8 mouse cellular contexts compared by ENCODE assay signal in the genomic region with DNA sequence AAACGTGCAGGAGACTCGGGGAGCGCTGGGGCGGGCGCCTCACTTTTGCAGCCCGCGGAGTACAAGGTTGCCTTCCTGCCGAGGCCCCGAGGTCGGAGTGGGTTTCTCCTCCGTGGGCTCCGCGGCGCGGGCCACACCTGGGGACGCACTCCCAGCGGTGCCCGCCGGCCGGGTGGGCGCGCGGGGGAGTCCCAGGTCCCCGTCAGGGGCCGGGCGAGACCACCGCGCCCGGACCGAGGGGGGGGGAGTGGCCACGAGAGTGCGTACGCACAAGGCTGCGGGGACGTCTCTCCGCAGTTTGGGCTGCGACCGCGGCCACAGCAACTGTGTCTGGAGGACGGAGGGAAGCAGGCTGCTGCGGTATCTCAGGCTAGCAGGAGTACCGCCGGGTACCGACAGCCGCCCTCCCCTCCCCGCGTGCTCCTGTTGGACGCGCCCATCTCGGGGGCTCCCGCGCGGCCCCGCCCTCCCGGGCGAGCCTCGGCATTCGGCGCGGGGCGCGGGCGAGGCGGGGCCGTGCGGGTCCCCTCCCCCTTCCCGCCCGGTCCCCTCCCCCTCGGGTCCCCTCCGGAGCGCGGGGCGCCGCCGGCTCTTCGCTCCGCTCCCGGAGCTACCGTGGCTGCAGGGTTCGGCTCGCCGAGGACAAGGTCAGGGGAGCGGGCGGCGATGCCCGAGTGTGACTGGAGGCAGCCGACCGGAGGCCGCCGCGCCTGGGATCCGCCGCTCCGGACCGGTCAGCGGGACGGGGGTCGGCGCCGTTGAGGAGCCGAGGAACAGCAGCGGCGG. TPM values are rescaled to one million over a fixed set of nuclear protein-coding genes. Genes with fewer than 3 reads are reported as not detected.
DNase-seq lines count a peak whose midpoint lies in the region; ATAC-seq and TF ChIP-seq lines count a peak whose summit lies in the region.

TSS of gene Atrnl1 (plus strand) at position 559 of the 786 bp plus-strand sequence.

- in situ Hi-C loops in ES-E14 (cut with MboI; ENCODE audit: low sequenced_read_pairs in 2 of 2, unreplicated experiment in 2 of 2) = no loop called here

- peak within 1 kb of the TSS; percentile 90; the same call in 1 of the 2 replicates for H3K27ac ChIP-seq in ES-E14 (ENCODE audit: insufficient read depth, low read depth, low read length, poor library complexity, severe bottlenecking)
- H3K27ac ChIP-seq in forebrain, embryonic 14.5 days (ENCODE audit: low read depth, low read length) = peak within 1 kb of the TSS; percentile 97
- peak within 1 kb of the TSS; percentile 97 for H3K27ac ChIP-seq in layer of hippocampus, adult 2 months
- H3K27ac ChIP-seq in lung, embryonic 14.5 days (ENCODE audit: low read depth) = peak within 1 kb of the TSS; percentile 96

- no peaks in the 10 kb centered on the region for H3K36me3 ChIP-seq in ES-E14 (ENCODE audit: control insufficient read depth, insufficient read depth, low read length, poor library complexity, severe bottlenecking)
- no peaks in the 10 kb centered on the region for H3K36me3 ChIP-seq in forebrain, embryonic 14.5 days (ENCODE audit: control insufficient read depth, insufficient read depth, low read length)
- H3K36me3 ChIP-seq in lung, embryonic 14.5 days (ENCODE audit: insufficient read depth) = no peaks in the 10 kb centered on the region

- intact Hi-C loops in heart, postnatal 14 days (cut with DNase I) = loop anchor here (10.0 kb wide), 2 partner anchors 126 to 206 kb away; no protein-coding TSS in a partner anchor

- H3K4me1 ChIP-seq in ES-E14 (ENCODE audit: control insufficient read depth in 2 of 2, insufficient read depth in 2 of 2, low read length in 2 of 2, poor library complexity in 1 of 2) = peaks cover 0 to 3% of the 10 kb centered on the region in 2 experiments; a peak in 3 of 4 replicates
- H3K4me1 ChIP-seq in forebrain, embryonic 14.5 days (ENCODE audit: control insufficient read depth, insufficient read depth, low read length) = peaks cover 30% of the 10 kb centered on the region
- H3K4me1 ChIP-seq in lung, embryonic 14.5 days (ENCODE audit: insufficient read depth) = peaks cover 9% of the 10 kb centered on the region

- peak within 1 kb of the TSS; percentile 97 for H3K9ac ChIP-seq in ES-E14 (ENCODE audit: insufficient read depth, low read depth, low read length, poor library complexity, severe bottlenecking)
- H3K9ac ChIP-seq in forebrain, embryonic 14.5 days (ENCODE audit: low read length) = peak within 1 kb of the TSS; percentile 93
- peak within 1 kb of the TSS; percentile 89 for H3K9ac ChIP-seq in lung, embryonic 14.5 days

- DNase-seq in ES-E14 (ENCODE audit: low read depth, low spot score) = peak; percentile 60
- DNase-seq in cerebellum, adult 11 months = peak; percentile 47
- peak; percentile 95 for DNase-seq in forebrain, embryonic 14.5 days (ENCODE audit: low spot score)
- peak; percentile 90 to 93 for DNase-seq in heart, postnatal 14 days
- peak; percentile 77 to 85 for DNase-seq in layer of hippocampus, adult 2 months (ENCODE audit: low spot score in 2 of 2)
- DNase-seq in lung, embryonic 14.5 days = peak; percentile 95
- peak; percentile 80 for DNase-seq in testis, postnatal 14 days (ENCODE audit: low spot score)

- peak; percentile 28 for TF ChIP-seq CTCF in layer of hippocampus, adult 2 months (conservative IDR thresholded peaks at IDR 0.05)
- TF ChIP-seq CTCF in lung, embryonic 14.5 days (IDR thresholded peaks at IDR 0.05; ENCODE audit: low read depth) = no peak

- peak within 1 kb of the TSS; percentile 98 for H3K4me2 ChIP-seq in forebrain, embryonic 14.5 days (ENCODE audit: low read length)
- H3K4me2 ChIP-seq in lung, embryonic 14.5 days = peak within 1 kb of the TSS; percentile 95

- ATAC-seq in forebrain, embryonic 14.5 days = peak; percentile 93
- ATAC-seq in lung, embryonic 14.5 days (ENCODE audit: insufficient read depth) = peak; percentile 89
- ATAC-seq in neutrophil, adult 5-6 weeks (ENCODE audit: extremely low read depth, insufficient number of reproducible peaks, low FRiP score, poor library complexity, severe bottlenecking) = peak; percentile 39; the same call in 1 of the 2 replicates

- H3K9me3 ChIP-seq in ES-E14 (ENCODE audit: control insufficient read depth, insufficient read depth, low read depth, low read length) = no peaks in the 10 kb centered on the region
- H3K9me3 ChIP-seq in forebrain, embryonic 14.5 days (replicated peaks; ENCODE audit: control insufficient read depth, low read length) = no peaks in the 10 kb centered on the region
- H3K9me3 ChIP-seq in lung, embryonic 14.5 days (ENCODE audit: low read depth, low read length) = no peaks in the 10 kb centered on the region

- no peaks in the 10 kb centered on the region for H3K27me3 ChIP-seq in forebrain, embryonic 14.5 days (replicated peaks; ENCODE audit: control insufficient read depth, insufficient read depth, low read length)
- H3K27me3 ChIP-seq in lung, embryonic 14.5 days (ENCODE audit: insufficient read depth, low read length) = no peaks in the 10 kb centered on the region

- WGBS in forebrain, embryonic 14.5 days = under 1% methylated on average over 56 of the region's 103 CpGs
- WGBS in lung, embryonic 14.5 days = under 1% methylated on average over 72 of the region's 103 CpGs

- peak within 1 kb of the TSS; percentile 88 to 97 for H3K4me3 ChIP-seq in ES-E14 (ENCODE audit: insufficient read depth in 1 of 2, low read depth in 1 of 2, low read length in 2 of 2, poor library complexity in 1 of 2, severe bottlenecking in 1 of 2)
- peak within 1 kb of the TSS; percentile 96 for H3K4me3 ChIP-seq in forebrain, embryonic 14.5 days (ENCODE audit: low read depth, low read length)
- H3K4me3 ChIP-seq in layer of hippocampus, adult 2 months = peak within 1 kb of the TSS; percentile 88
- H3K4me3 ChIP-seq in lung, embryonic 14.5 days (ENCODE audit: low read depth, low read length) = peak within 1 kb of the TSS; percentile 93

TF ChIP-seq in ES-E14, 5 proteins besides CTCF, POLR2A, EP300 and RAD21:
- TF ChIP-seq ZNF384 (IDR thresholded peaks at IDR 0.05; ENCODE audit: low read depth, low read length) = 0 out of 2 replicates have a peak, but pooled peaks have one; percentile 81
- no peak for TF ChIP-seq CHD2 (IDR thresholded peaks at IDR 0.05; ENCODE audit: low read depth, low read length)
- TF ChIP-seq ZC3H11A (IDR thresholded peaks at IDR 0.05; ENCODE audit: borderline replicate concordance, low read depth, low read length) = no peak
- 0 out of 2 replicates have a peak, but pooled peaks have one; percentile 12 for TF ChIP-seq HCFC1 (IDR thresholded peaks at IDR 0.05; ENCODE audit: borderline replicate concordance, insufficient read depth, low read length)
- no peak for TF ChIP-seq MAFK (IDR thresholded peaks at IDR 0.05; ENCODE audit: insufficient read depth, low read depth, low read length)
TF ChIP-seq in ES-E14: peak in this region for 2.

RNA-seq across cellular contexts. Expression of gene Atrnl1, which starts in this region (rescaled TPM):
- total RNA-seq in ES-E14 (2012; rRNA removed) = 6.3 and 6.7 TPM in 2 replicates
- 6.9 TPM in 2 replicates for polyA plus RNA-seq in forebrain, embryonic 14.5 days (2014; fragmentation: Nextera tagmentation; extraction: Ambion mirVana)
- total RNA-seq in heart, postnatal 14 days (2021) = 10 to 100 TPM; 19.2 to 21.5 TPM
- total RNA-seq in layer of hippocampus, adult 2 months (2021) = 10 to 100 TPM; 67.2 to 69.7 TPM
- 7.1 and 7.7 TPM in 2 replicates for polyA plus RNA-seq in lung, embryonic 14.5 days (2014; fragmentation: Nextera tagmentation; extraction: Ambion mirVana)
- 26.0 and 27.2 TPM in 2 replicates for total RNA-seq in neutrophil, adult 5-6 weeks (2017)

Comparison
In these comparisons a context has a peak if more than half of its experiments do, and no peak if none do; other contexts are left out.
1. Peak in every context shown above with its lines: DNase-seq, ATAC-seq, H3K4me3 ChIP-seq and H3K27ac ChIP-seq.
2. ATAC-seq: peak in every context shown above with its lines; median percentile 93 in forebrain, embryonic 14.5 days; 89 in lung, embryonic 14.5 days; 39 in neutrophil, adult 5-6 weeks.